Mouse (Mus musculus) testis, adult 2 months (tissue): ENCODE measurements around the gene Arhgap31. TPM values are rescaled to one million over a fixed set of nuclear protein-coding genes. Genes with fewer than 3 reads are reported as not detected.
A peak's percentile ranks its signal among the peaks of the same experiment; 100 is the strongest.

Experiments used
- H3K27ac ChIP-seq: fragments of 200-500 bp; 2 replicates; pipeline ENCODE4 v1.5.1; 2012; ENCODE audit warnings: low read depth, low read length; ENCODE audit not compliant: control insufficient read depth, insufficient read depth
- H3K27me3 ChIP-seq: fragments of 200-500 bp; 2 replicates; pipeline ENCODE4 v1.6.1; 2012; ENCODE audit warnings: mild to moderate bottlenecking, low read length, moderate library complexity; ENCODE audit not compliant: control insufficient read depth, insufficient read depth
- H3K36me3 ChIP-seq: fragments of 200-500 bp; 2 replicates; pipeline ENCODE4 v1.6.1; 2012; ENCODE audit warnings: mild to moderate bottlenecking, low read length; ENCODE audit not compliant: control insufficient read depth, insufficient read depth
- H3K4me1 ChIP-seq: fragments of 200-500 bp; 2 replicates; pipeline ENCODE4 v1.6.1; 2012; ENCODE audit warnings: low read length; ENCODE audit not compliant: control insufficient read depth, insufficient read depth
- H3K4me3 ChIP-seq: fragments of 200-500 bp; 2 replicates; pipeline ENCODE4 v1.5.1; 2012; ENCODE audit warnings: low read depth, mild to moderate bottlenecking, low read length, moderate library complexity, mixed read lengths; ENCODE audit not compliant: control insufficient read depth
- CTCF ChIP-seq: fragments of 200-500 bp; IDR thresholded peaks from 2 replicates; pipeline ENCODE4 v1.5.1; 2012; ENCODE audit warnings: low read depth, mild to moderate bottlenecking, inconsistent platforms, low read length, moderate library complexity; ENCODE audit not compliant: control insufficient read depth, insufficient read depth, insufficient replicate concordance
- POLR2A ChIP-seq: fragments of 200-500 bp; IDR thresholded peaks from 2 replicates; pipeline ENCODE4 v1.6.1; 2012; ENCODE audit warnings: low read depth, mild to moderate bottlenecking, inconsistent platforms, low read length, moderate library complexity; ENCODE audit not compliant: control insufficient read depth
- polyA plus RNA-seq: library from polyadenylated mRNA; depleted of rRNA; stranded (reverse); fragments of >200 nt; gene quantifications from 2 replicates; pipeline ENCODE4 v1.2.3, GENCODE M21; 2012

Gene Arhgap31
- polyA plus RNA-seq, 1 experiment, result 2.6 TPM

- H3K36me3 ChIP-seq, result no peaks in the 10 kb centered on the region
- no peak overlapping the region for H3K27ac ChIP-seq
- H3K4me1 ChIP-seq, result no peaks in the 10 kb centered on the region; the same call in 1 of the 2 replicates
- TF ChIP-seq POLR2A (no peak), CTCF (no peak)
- H3K4me3 ChIP-seq, result no peak overlapping the region
- H3K27me3 ChIP-seq, result no peaks in the 10 kb centered on the region
Observed at GRCm38 (mm10) chr16:38756572-38756971, 43.5 kb upstream of the Arhgap31 start.

GRCm38 (mm10) chr16:38756177-38756503 is 43.1 kb upstream of the Arhgap31 start:
- Histone ChIP-seq H3K4me1 (no peaks in the 10 kb centered on the region; the same call in 1 of the 2 replicates), H3K27ac (no peak overlapping the region), H3K4me3 (no peak overlapping the region), H3K36me3 (no peaks in the 10 kb centered on the region), H3K27me3 (no peaks in the 10 kb centered on the region)
- no peak for TF ChIP-seq CTCF
- TF ChIP-seq POLR2A, result no peak

GRCm38 (mm10) chr16:38755452-38756176 is 42.5 kb upstream of the Arhgap31 start:
- TF ChIP-seq CTCF (no peak), POLR2A (no peak)
- Histone ChIP-seq H3K27me3 (no peaks in the 10 kb centered on the region), H3K27ac (no peak overlapping the region)

GRCm38 (mm10) chr16:38753631-38754030 is 40.6 kb upstream of the Arhgap31 start:
- no peak overlapping the region for H3K27ac ChIP-seq
- TF ChIP-seq CTCF (no peak), POLR2A (no peak)

More at GRCm38 (mm10) chr16:38755452-38756176, 42.5 kb upstream of the Arhgap31 start:
- H3K4me3 ChIP-seq, result no peak overlapping the region
- H3K36me3 ChIP-seq, result no peaks in the 10 kb centered on the region
- no peaks in the 10 kb centered on the region; the same call in 1 of the 2 replicates for H3K4me1 ChIP-seq

GRCm38 (mm10) chr16:38750803-38751202 is 37.7 kb upstream of the Arhgap31 start:
- Histone ChIP-seq H3K27me3 (no peaks in the 10 kb centered on the region), H3K36me3 (no peaks in the 10 kb centered on the region), H3K4me3 (no peak overlapping the region), H3K27ac (no peak overlapping the region), H3K4me1 (no peaks in the 10 kb centered on the region; the same call in 1 of the 2 replicates)
- TF ChIP-seq CTCF (no peak), POLR2A (no peak)

More at GRCm38 (mm10) chr16:38753631-38754030, 40.6 kb upstream of the Arhgap31 start:
- no peaks in the 10 kb centered on the region for H3K36me3 ChIP-seq
- no peaks in the 10 kb centered on the region; the same call in 1 of the 2 replicates for H3K4me1 ChIP-seq
- no peak overlapping the region for H3K4me3 ChIP-seq
- no peaks in the 10 kb centered on the region for H3K27me3 ChIP-seq

- TF ChIP-seq POLR2A (no peak), CTCF (no peak)
- Histone ChIP-seq H3K27me3 (no peaks in the 10 kb centered on the region), H3K36me3 (no peaks in the 10 kb centered on the region), H3K4me3 (no peak overlapping the region), H3K27ac (no peak overlapping the region), H3K4me1 (peaks cover 7% of the 10 kb centered on the region; the same call in 1 of the 2 replicates)
Observed at GRCm38 (mm10) chr16:38743941-38744673, 31.0 kb upstream of the Arhgap31 start.

- H3K36me3 ChIP-seq, result no peaks in the 10 kb centered on the region
- no peak overlapping the region for H3K27ac ChIP-seq
- no peaks in the 10 kb centered on the region for H3K27me3 ChIP-seq
- peak overlapping the region; percentile 81 for H3K4me3 ChIP-seq
- TF ChIP-seq POLR2A (no peak), CTCF (no peak)
- H3K4me1 ChIP-seq, result peaks cover 7% of the 10 kb centered on the region; the same call in 1 of the 2 replicates
Observed at GRCm38 (mm10) chr16:38742659-38743131, 29.6 kb upstream of the Arhgap31 start.
